In the genomic region with DNA sequence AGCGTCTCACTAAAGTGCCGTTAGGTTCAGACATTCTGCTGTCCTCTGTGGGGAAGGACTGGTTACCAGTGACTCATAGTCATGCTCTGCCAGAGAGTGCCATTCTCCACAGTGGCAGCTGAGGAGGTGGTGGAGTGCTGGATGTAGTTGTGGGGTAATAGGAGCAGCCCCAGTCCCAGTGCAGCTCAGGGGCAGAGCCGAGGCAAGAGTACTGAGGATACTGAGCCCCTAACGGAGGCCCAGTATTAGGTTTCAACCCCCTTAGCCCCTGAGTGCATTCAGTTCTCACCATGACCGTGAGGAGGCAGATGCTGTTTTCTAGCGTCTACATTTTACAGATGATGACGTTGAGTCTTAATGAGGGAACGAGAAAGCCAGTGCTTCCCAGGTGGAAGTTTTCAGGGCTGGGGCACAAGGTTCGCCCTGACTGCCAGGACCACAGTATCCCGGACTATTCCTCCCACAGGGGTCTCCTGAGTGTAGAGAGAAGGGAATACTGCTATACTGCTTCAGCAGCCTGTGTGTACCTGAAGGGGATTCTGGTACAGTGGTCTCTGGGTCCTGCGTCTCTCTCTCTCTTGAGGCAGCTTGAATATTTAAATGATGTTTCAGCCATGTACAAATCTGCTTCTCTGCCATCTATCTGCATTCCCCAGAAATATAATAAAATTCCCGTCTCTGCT, we compare ENCODE assay signal across 8 mouse cellular contexts. TPM values are rescaled to one million over a fixed set of nuclear protein-coding genes. Genes with fewer than 3 reads are reported as not detected.
A peak's percentile ranks its signal among the peaks of the same experiment; 100 is the strongest.
DNase-seq lines count a peak whose midpoint lies in the region; ATAC-seq and TF ChIP-seq lines count a peak whose summit lies in the region.

No protein-coding gene starts in this region.

- H3K4me1 ChIP-seq in lung, postnatal 0 days (ENCODE audit: insufficient read depth, low read depth, low read length) = no peaks in the 10 kb centered on the region
- peaks cover 29% of the 10 kb centered on the region for H3K4me1 ChIP-seq in hindbrain, embryonic 16.5 days (ENCODE audit: control insufficient read depth, insufficient read depth, low read depth, low read length)
- peaks cover 42% of the 10 kb centered on the region for H3K4me1 ChIP-seq in neural tube, embryonic 13.5 days (replicated peaks)

- no peak overlapping the region for H3K9ac ChIP-seq in lung, postnatal 0 days (replicated peaks; ENCODE audit: low read depth)
- 0 out of 2 replicates have a peak overlapping the region, but pooled peaks have one; percentile 24 for H3K9ac ChIP-seq in hindbrain, embryonic 16.5 days (ENCODE audit: low read depth, low read length)
- H3K9ac ChIP-seq in neural tube, embryonic 13.5 days = peak overlapping the region; percentile 47

- H3K27ac ChIP-seq in lung, postnatal 0 days (ENCODE audit: low read length) = no peak overlapping the region
- H3K27ac ChIP-seq in hindbrain, embryonic 16.5 days (ENCODE audit: low read depth, low read length) = peak overlapping the region; percentile 84
- H3K27ac ChIP-seq in neural tube, embryonic 13.5 days (replicated peaks) = peak overlapping the region; percentile 89

- H3K4me3 ChIP-seq in lung, postnatal 0 days (ENCODE audit: low read depth, low read length) = no peak overlapping the region
- no peak overlapping the region for H3K4me3 ChIP-seq in hindbrain, embryonic 16.5 days (ENCODE audit: low read length)
- H3K4me3 ChIP-seq in neural tube, embryonic 13.5 days = no peak overlapping the region

- peak; percentile 35 for DNase-seq in embryo, embryonic 10.5 days (ENCODE audit: low spot score)
- no peak for DNase-seq in embryo, embryonic 10 days (ENCODE audit: low spot score)
- no peak for DNase-seq in lung, postnatal 0 days (ENCODE audit: low spot score)
- no peak for DNase-seq in lung, postnatal 14 days
- no peak for DNase-seq in spleen, postnatal 10 days (ENCODE audit: low spot score in 2 of 2)
- no peak for DNase-seq in heart, adult 9 months (ENCODE audit: low spot score in 2 of 2)

- 24% methylated on average over 12 of the region's 12 CpGs for WGBS in lung, postnatal 0 days
- WGBS in hindbrain, embryonic 16.5 days = 20% methylated on average over 12 of the region's 12 CpGs
- 18% methylated on average over 12 of the region's 12 CpGs for WGBS in neural tube, embryonic 13.5 days

- no peaks in the 10 kb centered on the region for H3K9me3 ChIP-seq in lung, postnatal 0 days (ENCODE audit: low read length)
- no peaks in the 10 kb centered on the region for H3K9me3 ChIP-seq in hindbrain, embryonic 16.5 days (ENCODE audit: control insufficient read depth, low read length)
- H3K9me3 ChIP-seq in neural tube, embryonic 13.5 days = no peaks in the 10 kb centered on the region

- TF ChIP-seq CTCF in lung, postnatal 0 days (IDR thresholded peaks at IDR 0.05) = peak; percentile 37

- H3K4me2 ChIP-seq in lung, postnatal 0 days (replicated peaks; ENCODE audit: low read depth, low read length) = no peak overlapping the region
- 0 out of 2 replicates have a peak overlapping the region, but pooled peaks have one; percentile 5 for H3K4me2 ChIP-seq in hindbrain, embryonic 16.5 days (ENCODE audit: low read length)
- peak overlapping the region; percentile 56 for H3K4me2 ChIP-seq in neural tube, embryonic 13.5 days

- no peaks in the 10 kb centered on the region for H3K36me3 ChIP-seq in lung, postnatal 0 days (ENCODE audit: insufficient read depth, low read length)
- H3K36me3 ChIP-seq in hindbrain, embryonic 16.5 days (ENCODE audit: control insufficient read depth, insufficient read depth, low read length) = no peaks in the 10 kb centered on the region
- H3K36me3 ChIP-seq in neural tube, embryonic 13.5 days = no peaks in the 10 kb centered on the region

- peak; percentile 22 for ATAC-seq in lung, postnatal 0 days
- ATAC-seq in hindbrain, embryonic 16.5 days = peak; percentile 41
- ATAC-seq in neural tube, embryonic 13.5 days (ENCODE audit: low read depth) = peak; percentile 66

- no peak for TF ChIP-seq EP300 in lung, postnatal 0 days (IDR thresholded peaks at IDR 0.05)

- H3K27me3 ChIP-seq in lung, postnatal 0 days (replicated peaks; ENCODE audit: insufficient read depth, low read length) = no peaks in the 10 kb centered on the region
- H3K27me3 ChIP-seq in hindbrain, embryonic 16.5 days (replicated peaks; ENCODE audit: control insufficient read depth, insufficient read depth, low read length) = no peaks in the 10 kb centered on the region
- H3K27me3 ChIP-seq in neural tube, embryonic 13.5 days = no peaks in the 10 kb centered on the region

RNA-seq across cellular contexts. Expression of a gene that starts 40.1 kb away (rescaled TPM):
- polyA plus RNA-seq in lung, postnatal 0 days (2015; fragmentation: Nextera tagmentation; extraction: Ambion mirVana) = 49.7 and 59.6 TPM in 2 replicates
- 37.3 and 38.8 TPM in 2 replicates for polyA plus RNA-seq in hindbrain, embryonic 16.5 days (2015; fragmentation: Nextera tagmentation; extraction: Ambion mirVana)
- polyA plus RNA-seq in neural tube, embryonic 13.5 days (2015; fragmentation: Nextera tagmentation; extraction: Ambion mirVana) = 43.0 and 47.1 TPM in 2 replicates
